Comparison of ENCODE assay signal across 12 mouse cellular contexts in genomic region chr4:81111307-81111706, GRCm38 (mm10).
A peak's percentile ranks its signal among the peaks of the same experiment; 100 is the strongest.
DNase-seq lines count a peak whose midpoint lies in the region; ATAC-seq lines count a peak whose summit lies in the region.
"Had no signal": no experiment of that assay in that cellular context is flagged by ENCODE, and none has a peak within 500 bp of the region (broad histone marks: within the 10 kb centered on the region; RNA-seq: fewer than 3 reads in every experiment).

No protein-coding gene starts in this region.

- H3K4me3 ChIP-seq in forebrain, embryonic 14.5 days (ENCODE audit: low read depth, low read length): no peak overlapping the region
- no peak overlapping the region for H3K4me3 ChIP-seq in forebrain, embryonic 15.5 days
- no peak overlapping the region for H3K4me3 ChIP-seq in neural tube, embryonic 14.5 days (ENCODE audit: low read depth, low read length)
- no peak overlapping the region for H3K4me3 ChIP-seq in neural tube, embryonic 15.5 days (replicated peaks)
- H3K4me3 ChIP-seq: embryonic facial prominence, embryonic 12.5 days; heart, embryonic 10.5 days had no signal

- 57% methylated on average over 3 of the region's 3 CpGs for WGBS in forebrain, embryonic 14.5 days
- WGBS in forebrain, embryonic 15.5 days: 52% methylated on average over 3 of the region's 3 CpGs
- WGBS in neural tube, embryonic 14.5 days: 60% methylated on average over 3 of the region's 3 CpGs
- 48% methylated on average over 3 of the region's 3 CpGs for WGBS in neural tube, embryonic 15.5 days

- ATAC-seq in forebrain, embryonic 14.5 days: no peak
- ATAC-seq in forebrain, embryonic 15.5 days (replicated peaks): no peak
- 0 out of 2 replicates have a peak, but pooled peaks have one; percentile 46 for ATAC-seq in neural tube, embryonic 14.5 days (ENCODE audit: low read depth)
- ATAC-seq in neural tube, embryonic 15.5 days (ENCODE audit: low FRiP score): no peak
- ATAC-seq: midbrain, embryonic 16.5 days had no signal

- H3K9me3 ChIP-seq in forebrain, embryonic 14.5 days (replicated peaks; ENCODE audit: control insufficient read depth, low read length): no peaks in the 10 kb centered on the region
- H3K9me3 ChIP-seq in forebrain, embryonic 15.5 days: no peaks in the 10 kb centered on the region
- no peaks in the 10 kb centered on the region for H3K9me3 ChIP-seq in neural tube, embryonic 14.5 days (ENCODE audit: control insufficient read depth, low read length)
- H3K9me3 ChIP-seq in neural tube, embryonic 15.5 days (replicated peaks): no peaks in the 10 kb centered on the region
- H3K9me3 ChIP-seq: embryonic facial prominence, embryonic 12.5 days; heart, embryonic 10.5 days had no signal

- H3K4me1 ChIP-seq in forebrain, embryonic 14.5 days (ENCODE audit: control insufficient read depth, insufficient read depth, low read length): no peaks in the 10 kb centered on the region
- H3K4me1 ChIP-seq in forebrain, embryonic 15.5 days: no peaks in the 10 kb centered on the region
- H3K4me1 ChIP-seq in neural tube, embryonic 14.5 days (ENCODE audit: control insufficient read depth, insufficient read depth, low read length): no peaks in the 10 kb centered on the region
- no peaks in the 10 kb centered on the region for H3K4me1 ChIP-seq in neural tube, embryonic 15.5 days
- H3K4me1 ChIP-seq: embryonic facial prominence, embryonic 12.5 days; heart, embryonic 10.5 days had no signal

- H3K4me2 ChIP-seq in forebrain, embryonic 14.5 days (ENCODE audit: low read length): no peak overlapping the region
- no peak overlapping the region for H3K4me2 ChIP-seq in forebrain, embryonic 15.5 days (replicated peaks)
- H3K4me2 ChIP-seq in neural tube, embryonic 14.5 days (ENCODE audit: low read depth, low read length): no peak overlapping the region
- no peak overlapping the region for H3K4me2 ChIP-seq in neural tube, embryonic 15.5 days
- H3K4me2 ChIP-seq: embryonic facial prominence, embryonic 12.5 days had no signal

- DNase-seq in forebrain, embryonic 14.5 days (ENCODE audit: low spot score): peak; percentile 37
- peak; percentile 29 for DNase-seq in layer of hippocampus, adult 11-12 months (ENCODE audit: low spot score)
- DNase-seq in layer of hippocampus, postnatal 25 days (ENCODE audit: extremely low spot score in 1 of 2, low spot score in 1 of 2): no peak
- DNase-seq in lung, postnatal 25 days (ENCODE audit: low spot score): peak; percentile 10
- no peak for DNase-seq in spleen, postnatal 4 days (ENCODE audit: low spot score in 2 of 2)

- H3K9ac ChIP-seq in forebrain, embryonic 14.5 days (ENCODE audit: low read length): no peak overlapping the region
- H3K9ac ChIP-seq in forebrain, embryonic 15.5 days (replicated peaks): no peak overlapping the region
- H3K9ac ChIP-seq in neural tube, embryonic 14.5 days (replicated peaks; ENCODE audit: low read depth, low read length): no peak overlapping the region
- no peak overlapping the region for H3K9ac ChIP-seq in neural tube, embryonic 15.5 days (replicated peaks)
- H3K9ac ChIP-seq: embryonic facial prominence, embryonic 12.5 days; liver, embryonic 14.5 days had no signal

- no peaks in the 10 kb centered on the region for H3K27me3 ChIP-seq in forebrain, embryonic 14.5 days (replicated peaks; ENCODE audit: control insufficient read depth, insufficient read depth, low read length)
- no peaks in the 10 kb centered on the region for H3K27me3 ChIP-seq in forebrain, embryonic 15.5 days
- no peaks in the 10 kb centered on the region for H3K27me3 ChIP-seq in neural tube, embryonic 14.5 days (ENCODE audit: control insufficient read depth, insufficient read depth, low read length)
- H3K27me3 ChIP-seq in neural tube, embryonic 15.5 days (replicated peaks): no peaks in the 10 kb centered on the region
- H3K27me3 ChIP-seq: embryonic facial prominence, embryonic 12.5 days had no signal

- H3K36me3 ChIP-seq in forebrain, embryonic 14.5 days (ENCODE audit: control insufficient read depth, insufficient read depth, low read length): no peaks in the 10 kb centered on the region
- no peaks in the 10 kb centered on the region for H3K36me3 ChIP-seq in forebrain, embryonic 15.5 days
- H3K36me3 ChIP-seq in neural tube, embryonic 14.5 days (ENCODE audit: control insufficient read depth, insufficient read depth, low read length): no peaks in the 10 kb centered on the region
- no peaks in the 10 kb centered on the region for H3K36me3 ChIP-seq in neural tube, embryonic 15.5 days
- H3K36me3 ChIP-seq: embryonic facial prominence, embryonic 12.5 days; heart, embryonic 10.5 days had no signal

- H3K27ac ChIP-seq in forebrain, embryonic 14.5 days (ENCODE audit: low read depth, low read length): no peak overlapping the region
- H3K27ac ChIP-seq in forebrain, embryonic 15.5 days (replicated peaks): no peak overlapping the region
- no peak overlapping the region for H3K27ac ChIP-seq in neural tube, embryonic 14.5 days (ENCODE audit: low read depth, low read length)
- no peak overlapping the region for H3K27ac ChIP-seq in neural tube, embryonic 15.5 days (replicated peaks)
- H3K27ac ChIP-seq: embryonic facial prominence, embryonic 12.5 days; heart, embryonic 10.5 days; liver, embryonic 14.5 days had no signal

Comparison
In these comparisons a context has a peak if more than half of its experiments do, and no peak if none do; other contexts are left out.
1. DNase-seq: peak in forebrain, embryonic 14.5 days (single experiment), layer of hippocampus, adult 11-12 months (single experiment) and lung, postnatal 25 days (single experiment); none in layer of hippocampus, postnatal 25 days (0 of 2) and spleen, postnatal 4 days (0 of 2).